Mouse (Mus musculus) right cerebral cortex, postnatal 14 days (tissue): ENCODE measurements around the gene Olfr427.
"Not testable (repeated sequence)": the region's sequence is repeated elsewhere in the genome, so short reads cannot be mapped to it uniquely, and the experiment has no call there.

Experiments
- DNase-seq: peaks from one replicate; pipeline ENCODE4 v3.0.0; 2022

The Olfr427 gene

GRCm38 (mm10) chr1:174096591-174096990 lies at the start of gene Olfr427:
Gene Olfr427, plus strand, starts transcription at chr1:174096891.
- no peak for DNase-seq

GRCm38 (mm10) chr1:174048227-174048626 lies 48.5 kb upstream of the Olfr427 start:
- not testable (repeated sequence) for DNase-seq

GRCm38 (mm10) chr1:174048893-174049292 lies 47.8 kb upstream of the Olfr427 start, which contains the start of gene Olfr432:
Gene Olfr432, plus strand, starts transcription at chr1:174049205.
- no peak for DNase-seq

GRCm38 (mm10) chr1:174049357-174049756 lies 47.3 kb upstream of the Olfr427 start:
- DNase-seq: not testable (repeated sequence)

- DNase-seq: no peak
Observed at GRCm38 (mm10) chr1:174050532-174050931, 46.2 kb upstream of the Olfr427 start.

- no peak for DNase-seq
Observed at GRCm38 (mm10) chr1:174051515-174051914, 45.2 kb upstream of the Olfr427 start.

GRCm38 (mm10) chr1:174051931-174052536 lies 44.7 kb upstream of the Olfr427 start:
- DNase-seq: no peak

- no peak for DNase-seq
Observed at GRCm38 (mm10) chr1:174052981-174053380, 43.7 kb upstream of the Olfr427 start.

- no peak for DNase-seq
Observed at GRCm38 (mm10) chr1:174055248-174055647, 41.4 kb upstream of the Olfr427 start.

- no peak for DNase-seq
Observed at GRCm38 (mm10) chr1:174066305-174066704, 30.4 kb upstream of the Olfr427 start, which contains the start of gene Olfr430. Gene Olfr430, plus strand, starts transcription at chr1:174066605.

- no peak for DNase-seq
Observed at GRCm38 (mm10) chr1:174084031-174084430, 12.7 kb upstream of the Olfr427 start, which contains the start of gene Olfr429. Gene Olfr429, plus strand, starts transcription at chr1:174084331.

- DNase-seq: no peak
Observed at GRCm38 (mm10) chr1:174103735-174104134, 7.0 kb downstream of the Olfr427 start.

- DNase-seq: no peak
Observed at GRCm38 (mm10) chr1:174121062-174121461, 24.4 kb downstream of the Olfr427 start, which contains the start of gene Olfr231. Gene Olfr231, minus strand, starts transcription at chr1:174121162.

GRCm38 (mm10) chr1:174131217-174131616 lies 34.5 kb downstream of the Olfr427 start, which contains the start of gene Olfr424:
Gene Olfr424, plus strand, starts transcription at chr1:174131517.
- no peak for DNase-seq

GRCm38 (mm10) chr1:174131999-174132398 lies 35.3 kb downstream of the Olfr427 start:
- DNase-seq: no peak

GRCm38 (mm10) chr1:174141384-174141783 lies 44.7 kb downstream of the Olfr427 start:
- DNase-seq: no peak

GRCm38 (mm10) chr1:174146696-174147095 lies 50.0 kb downstream of the Olfr427 start:
- DNase-seq: no peak

GRCm38 (mm10) chr1:174149289-174149688 lies 52.6 kb downstream of the Olfr427 start:
- DNase-seq: no peak
